9 mouse cellular contexts compared by ENCODE assay signal in the genomic region with DNA sequence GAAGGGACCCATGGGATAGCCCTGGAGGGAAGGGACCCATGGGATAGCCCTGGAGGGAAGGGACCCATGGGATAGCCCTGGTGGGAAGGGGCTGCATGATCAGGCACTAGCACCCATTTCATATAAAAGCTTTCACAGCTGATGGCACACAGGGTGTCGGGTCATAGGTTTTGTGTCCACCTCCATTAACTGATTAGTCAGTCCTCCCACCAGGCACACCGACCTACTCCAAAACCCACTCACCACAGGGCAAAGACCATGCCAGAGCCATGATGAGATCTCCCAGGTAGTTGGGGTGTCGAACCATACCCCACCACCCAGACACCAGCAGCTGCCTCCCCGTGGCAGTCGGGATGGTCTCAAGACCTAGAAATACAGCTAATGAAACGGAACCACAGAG. TPM values are rescaled to one million over a fixed set of nuclear protein-coding genes. Genes with fewer than 3 reads are reported as not detected.
DNase-seq lines count a peak whose midpoint lies in the region; ATAC-seq and TF ChIP-seq lines count a peak whose summit lies in the region.
"Had no signal": no experiment of that assay in that cellular context is flagged by ENCODE, and none has a peak within 500 bp of the region (broad histone marks: within the 10 kb centered on the region; RNA-seq: fewer than 3 reads in every experiment).

No protein-coding gene starts in this region.

- H3K4me3 ChIP-seq in layer of hippocampus, adult 2 months: peak overlapping the region; percentile 85; the same call in 1 of the 2 replicates
- peak overlapping the region; percentile 90; the same call in 1 of the 2 replicates for H3K4me3 ChIP-seq in embryonic facial prominence, embryonic 13.5 days
- H3K4me3 ChIP-seq in hindbrain, embryonic 13.5 days: 0 out of 2 replicates have a peak overlapping the region, but pooled peaks have one; percentile 82
- H3K4me3 ChIP-seq in liver, embryonic 13.5 days (replicated peaks): peak overlapping the region; percentile 81

- no peaks in the 10 kb centered on the region for H3K27me3 ChIP-seq in embryonic facial prominence, embryonic 13.5 days
- no peaks in the 10 kb centered on the region for H3K27me3 ChIP-seq in hindbrain, embryonic 13.5 days
- no peaks in the 10 kb centered on the region for H3K27me3 ChIP-seq in liver, embryonic 13.5 days

- TF ChIP-seq CTCF in layer of hippocampus, adult 2 months (conservative IDR thresholded peaks at IDR 0.05): no peak

- intact Hi-C loops in left cerebral cortex, postnatal 14 days (cut with DNase I): no loop called here

- no peak for DNase-seq in layer of hippocampus, adult 2 months (ENCODE audit: low spot score in 2 of 2)
- no peak for DNase-seq in layer of hippocampus, postnatal 25 days (ENCODE audit: extremely low spot score in 1 of 2, low spot score in 1 of 2)
- no peak for DNase-seq in liver, embryonic 13.5 days
- DNase-seq in thymus, postnatal 36 days: no peak
- DNase-seq in right cerebral cortex, postnatal 36 days (ENCODE audit: low spot score in 2 of 2): no peak
- no peak for DNase-seq in left cerebral cortex, postnatal 14 days (ENCODE audit: low spot score in 2 of 2)
- DNase-seq: gastrocnemius, postnatal 14 days had no signal

- H3K27ac ChIP-seq in layer of hippocampus, adult 2 months: no peak overlapping the region
- no peak overlapping the region for H3K27ac ChIP-seq in embryonic facial prominence, embryonic 13.5 days
- H3K27ac ChIP-seq in hindbrain, embryonic 13.5 days: no peak overlapping the region
- H3K27ac ChIP-seq in liver, embryonic 13.5 days: peak overlapping the region; percentile 96

- ATAC-seq in embryonic facial prominence, embryonic 13.5 days (ENCODE audit: insufficient number of reproducible peaks, insufficient read depth, low FRiP score, low TSS enrichment, low read depth): no peak
- no peak for ATAC-seq in hindbrain, embryonic 13.5 days (ENCODE audit: low FRiP score)
- no peak for ATAC-seq in liver, embryonic 13.5 days (ENCODE audit: low read depth)

- peaks cover 44% of the 10 kb centered on the region for H3K4me1 ChIP-seq in embryonic facial prominence, embryonic 13.5 days
- H3K4me1 ChIP-seq in hindbrain, embryonic 13.5 days (replicated peaks): peaks cover 66% of the 10 kb centered on the region
- peaks cover 70% of the 10 kb centered on the region for H3K4me1 ChIP-seq in liver, embryonic 13.5 days (replicated peaks)

- peaks cover 13% of the 10 kb centered on the region for H3K36me3 ChIP-seq in embryonic facial prominence, embryonic 13.5 days
- H3K36me3 ChIP-seq in hindbrain, embryonic 13.5 days: peaks cover 10% of the 10 kb centered on the region; the same call in 1 of the 2 replicates
- peaks cover 19% of the 10 kb centered on the region for H3K36me3 ChIP-seq in liver, embryonic 13.5 days

- H3K9me3 ChIP-seq in embryonic facial prominence, embryonic 13.5 days: no peaks in the 10 kb centered on the region
- H3K9me3 ChIP-seq in hindbrain, embryonic 13.5 days: no peaks in the 10 kb centered on the region
- H3K9me3 ChIP-seq in liver, embryonic 13.5 days (replicated peaks): no peaks in the 10 kb centered on the region

- WGBS in embryonic facial prominence, embryonic 13.5 days: 94% methylated on average over 6 of the region's 6 CpGs
- WGBS in hindbrain, embryonic 13.5 days: 95% methylated on average over 6 of the region's 6 CpGs
- 88% methylated on average over 6 of the region's 6 CpGs for WGBS in liver, embryonic 13.5 days (ENCODE audit: insufficient replicate concordance)

- peak overlapping the region; percentile 100; the same call in 1 of the 2 replicates for H3K4me2 ChIP-seq in embryonic facial prominence, embryonic 13.5 days
- no peak overlapping the region for H3K4me2 ChIP-seq in hindbrain, embryonic 13.5 days
- peak overlapping the region; percentile 100 for H3K4me2 ChIP-seq in liver, embryonic 13.5 days

- H3K9ac ChIP-seq in embryonic facial prominence, embryonic 13.5 days: no peak overlapping the region
- H3K9ac ChIP-seq in hindbrain, embryonic 13.5 days: peak overlapping the region; percentile 93; the same call in 1 of the 2 replicates
- H3K9ac ChIP-seq in liver, embryonic 13.5 days: peak overlapping the region; percentile 93; the same call in 1 of the 2 replicates

RNA-seq across cellular contexts. Expression of a gene that starts 2.1 kb away (rescaled TPM):
- 10 to 100 TPM; 39.0 to 42.5 TPM for total RNA-seq in layer of hippocampus, adult 2 months (2021)
- 10 to 100 TPM; 38.0 to 41.5 TPM for total RNA-seq in layer of hippocampus, postnatal 25 days (2021)
- polyA plus RNA-seq in embryonic facial prominence, embryonic 13.5 days (2015; fragmentation: Nextera tagmentation; extraction: Ambion mirVana): 33.2 TPM in 2 replicates
- 30.7 and 34.7 TPM in 2 replicates for polyA plus RNA-seq in hindbrain, embryonic 13.5 days (2015; fragmentation: Nextera tagmentation; extraction: Ambion mirVana)
- 22.1 and 23.2 TPM in 2 replicates for polyA plus RNA-seq in liver, embryonic 13.5 days (2015; fragmentation: Nextera tagmentation; extraction: Ambion mirVana)
- total RNA-seq in left cerebral cortex, postnatal 14 days (2021): 10 to 100 TPM; 39.4 to 41.7 TPM

RNA-seq across cellular contexts. Expression of a gene that starts 5.1 kb away (rescaled TPM):
- 10 to 100 TPM; 25.3 to 26.0 TPM for total RNA-seq in layer of hippocampus, adult 2 months (2021)
- total RNA-seq in layer of hippocampus, postnatal 25 days (2021): 10 to 100 TPM; 27.8 to 28.8 TPM
- polyA plus RNA-seq in embryonic facial prominence, embryonic 13.5 days (2015; fragmentation: Nextera tagmentation; extraction: Ambion mirVana): 21.7 and 22.0 TPM in 2 replicates
- 50.4 and 51.6 TPM in 2 replicates for polyA plus RNA-seq in hindbrain, embryonic 13.5 days (2015; fragmentation: Nextera tagmentation; extraction: Ambion mirVana)
- polyA plus RNA-seq in liver, embryonic 13.5 days (2015; fragmentation: Nextera tagmentation; extraction: Ambion mirVana): 30.6 and 33.2 TPM in 2 replicates
- 10 to 100 TPM; 41.3 to 46.1 TPM for total RNA-seq in left cerebral cortex, postnatal 14 days (2021)

RNA-seq across cellular contexts. Expression of a gene that starts 5.4 kb away (rescaled TPM):
- total RNA-seq in layer of hippocampus, adult 2 months (2021): 100 to 1,000 TPM; 676 to 714 TPM
- 100 to 1,000 TPM; 588 to 687 TPM for total RNA-seq in layer of hippocampus, postnatal 25 days (2021)
- polyA plus RNA-seq in embryonic facial prominence, embryonic 13.5 days (2015; fragmentation: Nextera tagmentation; extraction: Ambion mirVana): 714 and 858 TPM in 2 replicates
- 648 and 656 TPM in 2 replicates for polyA plus RNA-seq in hindbrain, embryonic 13.5 days (2015; fragmentation: Nextera tagmentation; extraction: Ambion mirVana)
- 639 and 696 TPM in 2 replicates for polyA plus RNA-seq in liver, embryonic 13.5 days (2015; fragmentation: Nextera tagmentation; extraction: Ambion mirVana)
- total RNA-seq in left cerebral cortex, postnatal 14 days (2021): 100 to 1,000 TPM; 597 to 658 TPM

RNA-seq across cellular contexts. Expression of a gene that starts 5.5 kb away (rescaled TPM):
- 10 to 100 TPM; 42.8 to 49.6 TPM for total RNA-seq in layer of hippocampus, adult 2 months (2021)
- total RNA-seq in layer of hippocampus, postnatal 25 days (2021): 10 to 100 TPM; 43.1 to 47.4 TPM
- 79.5 and 80.4 TPM in 2 replicates for polyA plus RNA-seq in embryonic facial prominence, embryonic 13.5 days (2015; fragmentation: Nextera tagmentation; extraction: Ambion mirVana)
- polyA plus RNA-seq in hindbrain, embryonic 13.5 days (2015; fragmentation: Nextera tagmentation; extraction: Ambion mirVana): 64.6 and 68.9 TPM in 2 replicates
- 50.2 and 59.4 TPM in 2 replicates for polyA plus RNA-seq in liver, embryonic 13.5 days (2015; fragmentation: Nextera tagmentation; extraction: Ambion mirVana)
- 10 to 100 TPM; 49.8 to 54.3 TPM for total RNA-seq in left cerebral cortex, postnatal 14 days (2021)

RNA-seq across cellular contexts. Expression of a gene that starts 13.9 kb away (rescaled TPM):
- 100 to 1,000 TPM in 1 of 2 experiments, 10 to 100 TPM in 1; 96.5 to 103 TPM for total RNA-seq in layer of hippocampus, adult 2 months (2021)
- total RNA-seq in layer of hippocampus, postnatal 25 days (2021): 10 to 100 TPM; 83.7 to 96.3 TPM
- polyA plus RNA-seq in embryonic facial prominence, embryonic 13.5 days (2015; fragmentation: Nextera tagmentation; extraction: Ambion mirVana): 66.6 and 74.4 TPM in 2 replicates
- polyA plus RNA-seq in hindbrain, embryonic 13.5 days (2015; fragmentation: Nextera tagmentation; extraction: Ambion mirVana): 81.8 and 85.5 TPM in 2 replicates
- polyA plus RNA-seq in liver, embryonic 13.5 days (2015; fragmentation: Nextera tagmentation; extraction: Ambion mirVana): 29.1 and 31.6 TPM in 2 replicates
- total RNA-seq in left cerebral cortex, postnatal 14 days (2021): 10 to 100 TPM; 73.9 to 87.1 TPM
